Mouse (Mus musculus) neural tube, embryonic 15.5 days (tissue): Measurements from ENCODE around the gene Ice1. TPM values are rescaled to one million over a fixed set of nuclear protein-coding genes. Genes with fewer than 3 reads are reported as not detected.
A peak's percentile ranks its signal among the peaks of the same experiment; 100 is the strongest.

ENCODE experiments used
- ATAC-seq: fragments of 200-750 bp; cut with Nextera tagmentation; 2 replicates; pipeline ENCODE4 v1.8.0; 2017; ENCODE audit warnings: mild to moderate bottlenecking, moderate TSS enrichment, moderate library complexity; ENCODE audit not compliant: low FRiP score
- H3K27ac ChIP-seq: fragments of 300-500 bp; sonication (generic); replicated peaks from 2 replicates; pipeline ENCODE4 v1.5.1; 2015; ENCODE audit warnings: mild to moderate bottlenecking, inconsistent platforms
- H3K27me3 ChIP-seq: fragments of 300-500 bp; sonication (generic); replicated peaks from 2 replicates; pipeline ENCODE4 v1.6.1; 2015; ENCODE audit warnings: inconsistent platforms
- H3K36me3 ChIP-seq: fragments of 300-500 bp; sonication (generic); 2 replicates; pipeline ENCODE4 v1.6.1; 2015; ENCODE audit warnings: inconsistent platforms
- H3K4me1 ChIP-seq: fragments of 300-500 bp; sonication (generic); 2 replicates; pipeline ENCODE4 v1.6.1; 2015; ENCODE audit warnings: inconsistent platforms
- H3K4me2 ChIP-seq: fragments of 300-500 bp; sonication (generic); 2 replicates; pipeline ENCODE4 v1.6.1; 2015; ENCODE audit warnings: inconsistent platforms, mild to moderate bottlenecking, moderate library complexity
- H3K4me3 ChIP-seq: fragments of 300-500 bp; sonication (generic); replicated peaks from 2 replicates; pipeline ENCODE4 v1.5.1; 2015; ENCODE audit warnings: mild to moderate bottlenecking, inconsistent platforms
- H3K9ac ChIP-seq: fragments of 300-500 bp; sonication (generic); replicated peaks from 2 replicates; pipeline ENCODE4 v1.6.1; 2015; ENCODE audit warnings: mild to moderate bottlenecking, inconsistent platforms
- H3K9me3 ChIP-seq: fragments of 300-500 bp; sonication (generic); replicated peaks from 2 replicates; pipeline ENCODE4 v1.6.1; 2016; ENCODE audit warnings: inconsistent platforms
- WGBS: fragments of 180-500 bp; shearing (Covaris S2); methylation state at CpG from one replicate; pipeline ENCODE4 v1.1.7; 2015; ENCODE audit warnings: mixed read lengths; 5-methylcytosine and 5-hydroxymethylcytosine counted together
- polyA plus RNA-seq: library from polyadenylated mRNA; unstranded; fragments of >200 nt; fragmentation: Nextera tagmentation; extraction: Ambion mirVana; gene quantifications from 2 replicates; pipeline ENCODE4 v1.2.1, GENCODE M21; 2015

Gene Ice1
- polyA plus RNA-seq, 1 experiment from 2014 or later, result 26.0 TPM

DNA sequence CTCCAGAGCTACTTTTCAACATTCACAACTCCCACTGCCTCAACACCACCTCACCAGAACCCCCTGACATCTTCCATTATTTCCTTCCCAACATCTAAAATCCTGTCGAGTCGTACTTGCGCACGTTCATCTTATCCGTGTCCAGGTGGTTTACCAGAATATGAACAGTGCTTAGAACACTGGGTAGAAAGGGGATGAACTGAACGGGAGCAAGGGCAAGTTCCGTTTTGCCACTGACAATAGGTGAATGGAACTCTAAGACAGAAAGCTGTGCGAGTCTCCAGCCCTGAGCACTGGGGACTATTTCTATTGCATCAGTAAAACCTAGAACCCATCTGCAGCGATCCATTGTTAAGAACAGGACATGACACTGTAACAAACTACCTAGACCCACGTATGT is 728 bp downstream of the Ice1 start:
- WGBS, result 31% methylated on average over 10 of the region's 10 CpGs
- ATAC-seq, result no peak
- Histone ChIP-seq H3K9ac (peak overlapping the region; percentile 90), H3K27me3 (no peaks in the 10 kb centered on the region), H3K4me3 (peak overlapping the region; percentile 91), H3K4me1 (peaks cover 38% of the 10 kb centered on the region), H3K9me3 (no peaks in the 10 kb centered on the region), H3K36me3 (no peaks in the 10 kb centered on the region), H3K4me2 (peak overlapping the region; percentile 87), H3K27ac (0 out of 2 replicates have a peak overlapping the region, but pooled peaks have one; percentile 98)

DNA sequence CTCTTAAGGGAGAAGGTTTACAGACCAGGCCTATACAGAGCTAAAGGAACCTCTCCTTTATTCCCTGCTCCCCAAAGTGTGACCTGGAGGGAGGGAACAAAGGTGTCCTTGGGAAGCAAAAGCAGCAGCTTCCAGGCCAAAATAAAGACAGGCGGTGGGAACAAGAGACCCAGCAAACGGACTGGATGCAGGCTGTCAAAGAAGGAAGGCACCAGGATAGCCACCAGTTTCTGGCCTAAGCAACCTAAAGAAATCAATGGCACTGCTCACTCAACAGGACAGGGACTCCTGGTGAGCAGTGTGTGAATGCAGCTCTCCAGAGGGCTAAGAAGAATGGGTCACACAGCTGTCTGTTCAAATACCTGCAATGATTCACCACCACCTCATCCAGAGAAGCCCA is 1.8 kb downstream of the Ice1 start:
- H3K4me3 ChIP-seq, result peak overlapping the region; percentile 91; the same call in 1 of the 2 replicates
- peak overlapping the region; percentile 87 for H3K4me2 ChIP-seq
- H3K9me3 ChIP-seq, result no peaks in the 10 kb centered on the region
- ATAC-seq, result no peak
- H3K9ac ChIP-seq, result no peak overlapping the region
- 53% methylated on average over 2 of the region's 2 CpGs for WGBS
- H3K36me3 ChIP-seq, result no peaks in the 10 kb centered on the region
- H3K27ac ChIP-seq, result no peak overlapping the region
- H3K27me3 ChIP-seq, result no peaks in the 10 kb centered on the region
- H3K4me1 ChIP-seq, result peaks cover 43% of the 10 kb centered on the region

DNA sequence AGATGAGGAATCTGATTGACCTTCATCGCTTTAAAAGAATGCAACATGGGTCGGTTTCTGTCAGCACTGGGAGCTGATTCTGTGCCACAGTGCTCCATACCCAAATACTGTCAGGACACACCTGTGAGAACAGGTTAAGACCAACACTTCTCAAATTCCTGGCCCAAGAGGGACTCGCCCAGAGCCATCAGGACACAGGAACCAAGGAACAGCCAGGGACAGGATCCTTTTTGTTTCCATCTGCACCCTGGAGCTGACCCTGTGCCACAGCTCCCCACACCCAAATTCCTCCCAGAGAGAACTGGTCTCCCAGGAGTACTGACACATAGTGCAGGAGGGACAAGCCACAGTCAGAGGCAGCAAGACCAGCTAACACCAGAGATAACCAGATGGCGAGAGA is 11.0 kb downstream of the Ice1 start:
- Histone ChIP-seq H3K9ac (no peak overlapping the region), H3K4me1 (peaks cover 4% of the 10 kb centered on the region; the same call in 1 of the 2 replicates), H3K27me3 (no peaks in the 10 kb centered on the region), H3K36me3 (peaks cover 4% of the 10 kb centered on the region; the same call in 1 of the 2 replicates), H3K4me2 (no peak overlapping the region), H3K27ac (no peak overlapping the region), H3K9me3 (no peaks in the 10 kb centered on the region), H3K4me3 (no peak overlapping the region)
- 86% methylated on average over 4 of the region's 4 CpGs for WGBS
- no peak for ATAC-seq

DNA sequence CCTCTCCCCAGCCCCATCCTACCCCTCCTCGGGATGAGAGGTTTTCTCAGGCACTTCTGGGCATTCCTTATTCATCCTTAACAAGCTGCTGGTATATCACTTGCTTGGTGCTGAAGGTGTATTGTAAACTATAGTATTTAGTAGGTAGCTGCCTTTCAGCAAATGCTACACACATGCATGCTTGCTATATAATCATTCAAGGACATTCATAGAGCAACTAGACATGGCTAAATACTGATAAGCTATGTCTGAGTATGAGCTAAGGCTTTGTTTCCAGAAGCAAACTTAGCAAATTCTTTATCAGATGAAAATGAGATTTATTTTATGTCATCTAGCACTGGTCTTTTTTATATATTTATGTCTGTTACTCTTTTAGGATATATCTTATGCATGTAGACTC is 11.8 kb downstream of the Ice1 start:
- ATAC-seq, result no peak
- Histone ChIP-seq H3K4me1 (no peaks in the 10 kb centered on the region), H3K9me3 (no peaks in the 10 kb centered on the region), H3K27ac (no peak overlapping the region), H3K9ac (no peak overlapping the region), H3K4me2 (no peak overlapping the region), H3K4me3 (no peak overlapping the region), H3K27me3 (no peaks in the 10 kb centered on the region), H3K36me3 (peaks cover 8% of the 10 kb centered on the region; the same call in 1 of the 2 replicates)
- 84% methylated on average over 1 of the region's 1 CpGs for WGBS

- H3K4me1 ChIP-seq, result no peaks in the 10 kb centered on the region
- 79% methylated on average over 4 of the region's 4 CpGs for WGBS
- ATAC-seq, result no peak
Measured at GRCm38 (mm10) chr13:70624445-70624844, 13.0 kb downstream of the Ice1 start.

DNA sequence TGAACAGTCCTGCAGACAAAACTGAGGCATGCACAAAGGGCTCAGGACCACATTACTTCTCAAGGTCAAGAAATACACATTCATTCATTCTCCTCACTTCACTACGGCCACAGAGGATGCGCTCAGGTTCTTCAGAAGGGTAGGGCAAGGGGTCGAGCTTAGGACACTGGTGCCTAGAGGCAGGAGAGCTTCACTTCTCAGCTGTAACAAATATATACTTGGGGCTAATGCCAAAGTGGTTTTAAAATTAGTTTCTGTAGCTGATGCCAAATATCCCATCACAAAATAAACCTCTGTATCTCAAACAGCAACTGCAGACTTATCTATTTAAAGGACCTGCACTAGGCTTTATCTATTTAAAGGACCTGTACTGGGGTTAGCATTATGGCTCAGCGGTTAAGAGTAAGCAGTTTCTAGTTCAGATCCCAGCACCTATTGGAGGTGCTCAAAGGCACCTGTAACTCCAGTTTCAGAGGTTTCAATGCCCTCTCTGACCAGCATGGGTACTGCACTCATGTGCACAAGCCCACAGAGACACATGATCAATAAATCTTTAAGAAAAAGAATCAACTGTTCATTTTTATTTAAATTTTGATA is 14.9 kb downstream of the Ice1 start:
- Histone ChIP-seq H3K4me3 (no peak overlapping the region), H3K9me3 (no peaks in the 10 kb centered on the region), H3K4me2 (no peak overlapping the region), H3K9ac (no peak overlapping the region), H3K27ac (no peak overlapping the region), H3K36me3 (peaks cover 33% of the 10 kb centered on the region), H3K27me3 (no peaks in the 10 kb centered on the region), H3K4me1 (no peaks in the 10 kb centered on the region)
- no peak for ATAC-seq
- WGBS, result 96% methylated on average over 4 of the region's 4 CpGs

More at GRCm38 (mm10) chr13:70624445-70624844, 13.0 kb downstream of the Ice1 start:
- Histone ChIP-seq H3K27ac (no peak overlapping the region), H3K36me3 (peaks cover 19% of the 10 kb centered on the region), H3K4me2 (no peak overlapping the region), H3K27me3 (no peaks in the 10 kb centered on the region), H3K9me3 (no peaks in the 10 kb centered on the region), H3K4me3 (no peak overlapping the region), H3K9ac (no peak overlapping the region)

GRCm38 (mm10) chr13:70621509-70621908 is 15.9 kb downstream of the Ice1 start:
- Histone ChIP-seq H3K9me3 (no peaks in the 10 kb centered on the region), H3K4me1 (no peaks in the 10 kb centered on the region), H3K27me3 (no peaks in the 10 kb centered on the region), H3K4me3 (no peak overlapping the region), H3K9ac (no peak overlapping the region), H3K36me3 (peaks cover 43% of the 10 kb centered on the region), H3K4me2 (no peak overlapping the region), H3K27ac (no peak overlapping the region)
- no peak for ATAC-seq
- 94% methylated on average over 9 of the region's 9 CpGs for WGBS

DNA sequence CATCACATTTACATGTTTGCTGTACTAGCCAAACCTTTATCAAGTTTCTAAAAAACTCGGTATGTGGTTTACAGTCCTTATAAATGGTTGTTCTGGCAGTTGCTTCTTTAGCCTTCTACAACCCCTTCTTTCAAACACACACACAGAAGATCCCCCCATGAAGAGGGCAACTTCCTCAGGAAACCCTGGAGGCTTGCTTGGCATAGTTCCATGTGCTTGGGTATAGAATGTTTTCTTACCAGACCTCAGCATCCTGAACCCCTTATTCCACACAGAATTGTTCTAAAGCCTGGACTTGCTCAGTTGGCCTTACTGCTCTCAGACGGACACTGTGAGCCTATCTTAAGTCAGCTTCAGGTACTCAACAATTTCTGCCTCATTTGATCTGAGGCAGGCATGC is 24.6 kb downstream of the Ice1 start:
- no peak for ATAC-seq
- Histone ChIP-seq H3K36me3 (peaks cover 89% of the 10 kb centered on the region), H3K4me3 (no peak overlapping the region), H3K4me2 (no peak overlapping the region), H3K4me1 (no peaks in the 10 kb centered on the region), H3K9ac (no peak overlapping the region), H3K27me3 (no peaks in the 10 kb centered on the region), H3K27ac (no peak overlapping the region), H3K9me3 (no peaks in the 10 kb centered on the region)
- WGBS, result 91% methylated on average over 2 of the region's 2 CpGs

- ATAC-seq, result no peak
- Histone ChIP-seq H3K4me3 (no peak overlapping the region), H3K9me3 (no peaks in the 10 kb centered on the region), H3K27ac (no peak overlapping the region), H3K9ac (no peak overlapping the region), H3K4me1 (no peaks in the 10 kb centered on the region), H3K4me2 (no peak overlapping the region), H3K27me3 (no peaks in the 10 kb centered on the region), H3K36me3 (peaks cover 89% of the 10 kb centered on the region)
- WGBS, result 87% methylated on average over 15 of the region's 15 CpGs
Measured at GRCm38 (mm10) chr13:70610431-70611420, 26.7 kb downstream of the Ice1 start.

GRCm38 (mm10) chr13:70609632-70610031 is 27.8 kb downstream of the Ice1 start:
- Histone ChIP-seq H3K9me3 (no peaks in the 10 kb centered on the region), H3K27ac (no peak overlapping the region), H3K4me2 (no peak overlapping the region), H3K4me3 (no peak overlapping the region), H3K36me3 (peaks cover 89% of the 10 kb centered on the region), H3K9ac (no peak overlapping the region), H3K27me3 (no peaks in the 10 kb centered on the region), H3K4me1 (no peaks in the 10 kb centered on the region)
- no peak for ATAC-seq
- WGBS, result 89% methylated on average over 3 of the region's 3 CpGs

DNA sequence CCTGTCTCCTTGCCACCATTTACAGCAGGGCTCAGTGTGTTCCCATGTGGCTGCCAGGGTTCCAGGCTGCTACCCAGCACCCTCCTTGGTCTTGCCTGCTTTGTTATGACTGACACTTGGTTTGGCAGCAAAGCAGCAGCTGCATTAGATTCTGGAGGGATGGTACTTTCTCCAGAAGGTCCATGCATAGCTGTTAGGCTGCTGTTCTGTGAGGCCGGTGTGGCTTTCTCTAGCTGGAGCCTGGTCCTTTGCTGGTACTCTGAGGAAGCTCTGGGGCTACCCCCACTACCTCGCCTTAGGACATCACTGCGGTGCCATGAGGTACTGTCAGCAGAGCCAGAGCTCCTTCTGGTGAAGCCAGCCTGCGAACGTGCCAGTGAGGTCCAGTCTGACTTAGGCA is 32.1 kb downstream of the Ice1 start:
- no peaks in the 10 kb centered on the region for H3K27me3 ChIP-seq
- H3K4me3 ChIP-seq, result no peak overlapping the region
- H3K9me3 ChIP-seq, result no peaks in the 10 kb centered on the region
- H3K36me3 ChIP-seq, result peaks cover 99% of the 10 kb centered on the region
- WGBS, result 96% methylated on average over 5 of the region's 5 CpGs
- H3K27ac ChIP-seq, result no peak overlapping the region
- no peak for ATAC-seq
- no peak overlapping the region for H3K4me2 ChIP-seq
- H3K9ac ChIP-seq, result no peak overlapping the region
- H3K4me1 ChIP-seq, result no peaks in the 10 kb centered on the region

GRCm38 (mm10) chr13:70604723-70605122 is 32.7 kb downstream of the Ice1 start:
- Histone ChIP-seq H3K4me2 (no peak overlapping the region), H3K9me3 (no peaks in the 10 kb centered on the region), H3K9ac (no peak overlapping the region), H3K4me1 (no peaks in the 10 kb centered on the region), H3K27ac (no peak overlapping the region), H3K4me3 (no peak overlapping the region), H3K36me3 (peaks cover 99% of the 10 kb centered on the region), H3K27me3 (no peaks in the 10 kb centered on the region)
- no peak for ATAC-seq
- 83% methylated on average over 8 of the region's 8 CpGs for WGBS
